Mouse (Mus musculus): Measurements from ENCODE around the gene Gtpbp8.

The Gtpbp8 gene

DNA sequence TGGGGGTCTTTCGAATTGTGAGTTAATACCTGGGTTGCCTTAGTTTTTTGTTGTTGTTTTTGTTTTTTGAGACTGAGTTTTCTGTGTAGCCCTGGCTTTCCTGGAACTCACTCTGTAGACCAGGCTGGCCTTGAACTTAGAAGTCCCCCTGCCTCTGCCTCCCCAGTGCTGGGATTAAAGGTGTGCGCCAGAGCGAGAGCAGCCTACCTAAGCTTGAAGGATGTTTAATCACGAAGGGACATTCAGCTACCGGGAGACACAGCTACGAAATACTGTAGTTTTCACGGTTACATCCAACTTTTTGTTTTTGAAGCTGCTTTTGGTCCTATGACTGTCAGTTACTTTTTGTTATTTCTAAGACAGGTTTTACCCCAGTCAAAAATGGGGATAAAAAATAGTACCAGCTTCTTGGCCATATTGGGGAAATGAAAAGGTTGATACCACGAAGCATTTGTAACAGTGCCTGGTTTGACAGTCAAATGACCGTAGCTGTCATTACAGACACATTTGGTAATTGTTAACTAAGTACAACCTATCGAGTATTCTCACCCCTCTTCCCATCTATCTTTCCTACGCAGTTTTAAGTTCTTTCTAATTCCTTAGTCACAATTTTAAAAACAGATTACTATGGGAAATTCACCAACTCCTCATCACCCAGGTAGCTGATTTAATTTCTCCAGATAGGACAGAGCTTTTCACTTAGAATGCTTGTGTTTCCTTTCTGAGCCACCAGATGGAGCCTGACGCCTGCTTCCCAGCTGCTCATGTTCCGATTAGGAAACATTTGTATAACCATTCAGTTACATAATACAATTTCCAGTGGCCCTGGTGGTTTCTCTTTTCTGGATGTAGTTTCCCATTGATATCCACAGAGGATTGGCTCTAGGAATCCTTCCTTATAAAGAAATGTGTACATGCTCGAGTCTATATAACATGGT is 20.6 kb downstream of the Gtpbp8 start:
- DNase-seq (ENCODE audit: low read depth, low spot score): peak; percentile 58

DNA sequence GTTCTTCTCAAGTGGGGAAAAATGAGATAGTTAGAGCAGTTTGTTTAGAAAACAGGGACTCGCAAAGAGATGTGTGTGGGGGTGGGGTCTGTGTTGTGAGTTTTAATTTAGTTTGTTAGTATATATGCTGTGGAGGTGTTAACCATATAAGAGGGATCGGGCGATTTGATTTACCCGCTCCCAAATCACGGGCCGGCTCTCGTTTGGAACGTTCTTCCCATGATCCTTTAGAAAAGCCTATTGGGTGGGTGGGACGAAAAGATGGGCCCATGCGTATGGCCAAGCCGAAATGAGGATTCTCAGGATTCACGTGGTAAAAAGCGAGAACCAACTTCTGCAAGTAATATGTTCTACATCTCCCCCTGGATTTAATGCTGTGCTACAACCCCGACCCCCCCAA is 21.3 kb downstream of the Gtpbp8 start:
- DNase-seq (ENCODE audit: low read depth, low spot score): peak; percentile 11

DNA sequence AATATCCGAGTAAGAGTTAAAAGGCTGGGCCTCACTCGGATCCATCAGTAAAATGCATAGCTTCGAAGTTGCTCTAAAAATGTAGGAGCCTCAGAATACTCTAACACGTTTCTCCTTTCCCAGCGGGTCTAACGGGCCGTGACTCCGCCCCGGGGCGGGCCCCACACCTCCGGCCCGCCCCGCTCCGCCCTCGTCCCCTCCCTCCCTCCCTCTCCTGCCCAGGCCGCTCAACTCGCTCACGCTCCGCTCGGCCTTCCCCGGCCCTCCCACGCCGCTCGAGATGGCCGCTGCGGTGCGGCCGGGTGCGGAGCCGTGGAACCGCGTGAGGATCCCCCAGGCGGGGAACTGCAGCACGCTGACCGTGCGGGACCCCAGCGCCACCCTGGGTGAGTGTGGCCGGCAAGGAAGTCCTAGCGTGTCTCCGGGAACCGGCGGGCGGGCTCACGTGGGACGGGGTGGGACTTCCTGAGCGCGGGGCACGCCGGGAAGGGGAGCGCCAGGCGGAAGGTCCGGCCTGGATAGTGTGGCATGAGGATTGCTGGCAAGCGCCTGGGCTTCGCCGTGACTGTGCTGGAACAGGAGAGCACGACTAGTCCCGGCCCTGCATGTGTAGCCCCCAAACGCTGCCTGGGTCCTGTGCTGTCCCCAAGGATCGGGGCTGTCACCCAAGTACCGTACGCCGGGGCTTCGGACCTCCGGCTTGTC is 21.9 kb downstream of the Gtpbp8 start, which contains the start of gene Nepro:
Gene Nepro, plus strand, starts transcription at position 219 of the 705 bp plus-strand sequence.
- peak; percentile 82 for DNase-seq (ENCODE audit: low read depth, low spot score)

DNA sequence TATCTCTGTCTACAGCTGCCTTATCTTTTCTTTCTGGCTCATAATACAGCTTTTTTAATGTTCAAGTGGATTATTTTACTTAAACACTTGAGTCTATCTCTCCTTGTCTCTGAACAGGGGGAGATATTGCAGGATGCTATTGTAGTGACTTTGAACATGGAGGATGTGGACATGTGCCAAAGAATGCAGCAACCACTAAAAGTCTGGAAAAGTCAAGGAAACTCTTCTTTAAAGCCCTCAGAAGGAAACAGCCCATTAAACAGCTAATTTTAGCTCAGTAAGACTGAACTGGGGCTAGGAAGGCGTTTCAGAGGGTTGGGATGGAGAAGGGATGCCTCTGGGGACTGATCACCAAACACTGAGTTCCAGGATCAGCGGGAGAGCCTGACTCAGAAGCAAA is 23.5 kb downstream of the Gtpbp8 start:
- DNase-seq (ENCODE audit: low read depth, low spot score): no peak

DNA sequence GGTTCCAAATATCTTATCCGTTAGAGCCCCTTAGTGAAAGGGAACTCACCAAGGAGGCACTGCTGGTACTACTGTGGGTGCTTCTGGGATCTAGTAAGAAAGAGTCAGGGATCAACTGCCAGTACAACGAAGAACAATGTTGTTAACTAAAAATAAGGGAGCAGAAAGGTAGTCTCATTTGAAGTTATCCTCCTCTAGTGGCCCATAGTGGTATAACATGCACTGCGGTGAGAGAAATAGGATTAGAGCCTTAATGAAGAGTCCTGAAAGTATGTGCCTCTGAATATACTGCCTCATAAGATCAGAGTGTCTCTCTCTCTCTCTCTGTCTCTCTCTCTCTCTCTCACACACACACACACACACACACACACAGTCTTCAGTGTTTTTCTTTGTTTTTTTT is 25.6 kb downstream of the Gtpbp8 start:
- no peak for DNase-seq (ENCODE audit: low read depth, low spot score)

DNA sequence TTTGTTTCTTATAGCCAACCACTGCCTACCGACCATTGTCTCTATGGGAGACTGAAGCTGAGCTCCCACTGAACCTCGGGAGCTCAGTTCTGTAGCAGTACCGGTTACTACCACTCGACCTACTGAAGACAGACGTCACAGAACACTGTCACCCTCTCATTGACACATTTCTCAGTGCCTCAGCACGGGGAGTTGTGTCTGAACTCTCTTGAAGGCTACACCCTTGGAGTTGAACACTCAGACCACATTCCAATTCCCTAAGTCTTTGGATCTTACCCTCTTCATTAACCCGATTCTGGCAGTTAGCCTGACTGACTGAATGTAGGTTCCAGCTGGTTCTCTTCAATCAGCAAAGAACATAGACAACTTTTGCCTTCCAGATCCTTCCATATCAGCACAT is 26.8 kb downstream of the Gtpbp8 start:
- no peak for DNase-seq (ENCODE audit: low read depth, low spot score)

DNA sequence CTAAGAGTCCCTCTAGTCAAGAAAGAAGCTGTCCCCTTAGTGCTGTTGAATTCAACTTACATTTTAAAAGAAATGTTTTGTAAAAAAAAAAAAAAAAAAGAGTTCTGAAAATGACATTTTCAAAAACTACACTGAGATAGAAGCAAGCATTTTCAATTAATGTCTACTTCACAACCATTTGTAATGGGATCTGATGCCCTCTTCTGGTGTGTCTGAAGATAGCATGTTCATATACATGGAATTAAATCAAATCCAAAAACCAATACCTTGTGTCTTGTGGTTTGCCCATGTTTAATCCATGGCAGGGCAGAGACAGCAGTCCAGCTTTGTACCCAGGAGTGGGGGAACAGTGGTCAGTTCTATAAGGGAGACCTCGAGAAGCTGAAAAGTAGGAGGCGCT is 28.3 kb downstream of the Gtpbp8 start:
- DNase-seq (ENCODE audit: low read depth, low spot score): no peak

DNA sequence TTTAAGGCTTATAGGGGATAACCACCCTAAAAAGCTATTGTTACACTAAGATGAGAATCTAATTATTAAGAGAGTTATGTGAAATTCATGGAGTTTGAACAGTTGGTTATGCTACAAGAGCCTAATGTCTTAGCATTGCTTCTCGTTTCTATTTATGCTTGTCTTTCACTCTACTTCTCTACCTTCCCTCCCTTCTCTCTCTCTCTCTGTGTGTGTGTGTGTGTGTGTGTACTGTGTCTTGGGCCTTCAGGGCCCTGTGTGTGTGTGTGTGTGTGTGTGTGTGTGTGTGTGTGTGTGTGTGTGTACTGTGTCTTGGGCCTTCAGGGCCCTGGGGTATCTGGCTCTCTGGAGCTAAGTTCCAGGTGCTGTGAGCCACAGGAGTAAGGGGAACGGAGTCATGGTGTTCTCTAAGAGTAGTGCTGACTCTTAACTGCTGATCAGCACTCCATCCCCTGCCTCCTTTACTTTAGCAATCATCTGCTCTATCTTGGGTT is 29.0 kb downstream of the Gtpbp8 start:
- no peak for DNase-seq (ENCODE audit: low read depth, low spot score)

DNA sequence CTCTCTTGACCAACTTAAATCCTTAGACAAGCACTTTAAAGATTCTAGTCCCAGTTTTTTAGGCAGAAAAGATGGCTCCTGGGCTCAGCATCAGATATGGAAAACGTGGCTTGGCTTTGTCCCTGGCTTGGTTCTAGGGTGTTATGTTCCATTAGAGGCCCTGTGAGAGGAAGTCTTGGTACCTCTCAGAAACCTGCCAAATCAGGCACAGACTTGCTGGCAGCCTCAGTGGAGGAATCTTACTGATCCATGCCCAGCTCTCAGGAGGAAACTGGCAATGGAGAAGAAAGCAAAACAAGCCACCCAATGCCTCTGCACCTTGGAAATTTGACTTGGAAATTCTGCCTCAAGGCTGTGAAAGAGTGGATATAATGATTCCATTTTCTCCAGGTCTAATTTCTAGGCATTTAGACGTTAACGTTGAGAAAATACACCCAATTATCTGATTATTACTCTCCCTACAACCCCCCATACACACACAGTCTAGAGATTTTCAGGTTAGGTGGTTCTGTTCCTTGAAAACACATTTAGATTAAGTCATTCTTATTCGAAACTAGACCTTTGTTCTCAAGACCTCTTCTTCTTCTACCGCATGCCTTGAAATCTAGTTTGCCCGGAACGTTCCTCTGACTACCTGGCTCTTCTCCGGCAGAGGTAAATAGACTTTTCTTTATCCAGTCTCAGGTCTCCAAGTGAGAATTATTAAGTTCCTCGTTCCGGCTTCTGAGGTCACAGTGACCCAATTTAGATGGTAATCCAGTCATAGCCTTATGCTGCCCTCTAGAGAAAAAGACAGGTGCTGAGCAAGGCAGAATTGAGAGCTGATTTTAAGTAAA is 29.6 kb downstream of the Gtpbp8 start:
- DNase-seq (ENCODE audit: low read depth, low spot score): peak; percentile 59

DNA sequence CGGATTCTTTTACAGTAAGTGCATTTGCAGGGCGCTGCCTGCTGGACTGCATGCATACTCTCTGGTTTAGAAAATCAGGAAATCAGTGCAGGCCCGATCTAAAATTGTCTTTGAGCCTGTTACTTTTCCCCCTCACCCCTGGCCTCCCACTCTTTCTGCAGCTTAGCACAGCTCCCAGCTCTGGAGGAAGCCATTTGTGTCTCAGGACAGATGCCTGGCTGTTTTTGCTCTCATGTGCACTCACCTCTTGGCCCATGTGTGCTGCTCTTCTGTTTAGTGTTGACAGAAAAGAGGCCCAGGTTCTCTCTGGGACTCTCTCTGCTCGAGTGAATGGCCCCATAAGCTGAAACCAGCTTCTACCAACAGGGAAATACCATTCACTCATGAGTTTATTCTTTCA is 42.7 kb downstream of the Gtpbp8 start:
- no peak for DNase-seq (ENCODE audit: low read depth, low spot score)

DNA sequence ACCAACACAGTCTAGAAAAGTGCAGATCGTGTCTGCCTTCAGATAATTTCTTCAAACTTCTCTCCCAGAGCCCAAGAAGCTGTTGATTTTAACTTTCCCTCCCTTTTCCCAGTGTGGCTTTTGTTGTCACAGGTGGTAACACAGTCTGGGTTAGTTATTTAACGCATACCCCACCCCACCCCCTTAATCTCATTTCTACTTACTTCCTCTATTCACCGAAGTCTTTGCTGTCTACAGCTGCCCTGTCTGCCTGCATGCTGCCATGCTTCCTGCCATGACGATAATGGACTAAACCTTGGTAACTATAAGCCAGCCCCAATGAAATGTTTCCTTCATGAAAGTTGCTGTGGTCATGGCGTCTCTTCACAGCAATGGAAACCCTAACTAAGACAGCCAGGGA is 43.9 kb downstream of the Gtpbp8 start:
- no peak for DNase-seq (ENCODE audit: low read depth, low spot score)

DNA sequence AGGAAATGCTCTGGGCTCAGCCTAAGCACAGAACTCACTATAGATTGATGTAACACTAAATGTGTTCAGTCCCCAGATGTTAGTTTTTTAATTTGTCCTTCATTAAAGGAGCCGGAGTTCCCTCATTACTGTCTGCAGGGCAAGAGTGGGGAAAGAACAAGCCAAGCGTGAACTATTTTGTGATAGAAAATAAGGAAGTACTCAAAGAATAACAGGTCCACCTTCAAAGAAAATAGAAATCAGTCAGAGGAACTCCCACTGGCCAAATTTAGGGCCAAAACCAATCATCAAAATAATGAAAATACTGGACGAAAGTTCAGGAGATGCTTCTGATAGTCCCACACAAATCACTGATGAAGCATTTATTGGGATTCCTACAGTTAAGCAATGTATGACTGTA is 45.0 kb downstream of the Gtpbp8 start:
- DNase-seq (ENCODE audit: low read depth, low spot score): no peak

DNA sequence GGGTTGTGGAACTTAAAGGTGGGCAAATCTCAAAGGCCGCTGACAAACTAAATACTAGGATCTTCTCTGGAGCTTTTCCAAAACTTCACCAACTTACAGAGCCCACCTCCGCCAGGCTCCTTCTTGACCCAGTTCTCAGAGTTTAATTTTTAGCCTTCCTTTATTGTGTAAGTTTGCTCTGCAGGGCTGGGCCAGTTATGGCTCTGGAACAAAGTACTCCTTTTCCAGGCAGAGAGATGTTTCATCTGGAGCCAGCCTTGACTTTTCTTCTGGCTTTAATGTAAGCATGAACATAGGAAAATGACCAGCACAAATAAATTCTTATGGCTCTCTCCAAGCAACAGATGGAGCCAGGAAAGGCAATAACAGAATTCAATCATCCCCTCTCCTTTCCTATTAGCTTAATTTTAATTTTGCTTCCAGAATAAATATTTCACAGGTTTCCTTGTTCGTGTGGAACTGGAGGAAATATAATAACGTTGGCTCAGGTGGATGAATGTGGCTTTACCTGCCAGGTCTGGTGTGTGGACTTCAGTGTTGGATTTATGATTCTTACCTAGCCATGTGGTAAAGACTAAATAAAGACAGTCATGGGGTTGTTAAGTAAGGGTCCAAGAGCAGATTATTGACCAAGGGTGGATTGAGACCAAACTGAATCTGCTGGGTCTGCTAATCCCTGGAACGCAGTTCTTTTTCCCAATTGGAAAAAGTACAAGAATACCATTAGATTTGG is 48.5 kb downstream of the Gtpbp8 start:
- DNase-seq (ENCODE audit: low read depth, low spot score): no peak

DNA sequence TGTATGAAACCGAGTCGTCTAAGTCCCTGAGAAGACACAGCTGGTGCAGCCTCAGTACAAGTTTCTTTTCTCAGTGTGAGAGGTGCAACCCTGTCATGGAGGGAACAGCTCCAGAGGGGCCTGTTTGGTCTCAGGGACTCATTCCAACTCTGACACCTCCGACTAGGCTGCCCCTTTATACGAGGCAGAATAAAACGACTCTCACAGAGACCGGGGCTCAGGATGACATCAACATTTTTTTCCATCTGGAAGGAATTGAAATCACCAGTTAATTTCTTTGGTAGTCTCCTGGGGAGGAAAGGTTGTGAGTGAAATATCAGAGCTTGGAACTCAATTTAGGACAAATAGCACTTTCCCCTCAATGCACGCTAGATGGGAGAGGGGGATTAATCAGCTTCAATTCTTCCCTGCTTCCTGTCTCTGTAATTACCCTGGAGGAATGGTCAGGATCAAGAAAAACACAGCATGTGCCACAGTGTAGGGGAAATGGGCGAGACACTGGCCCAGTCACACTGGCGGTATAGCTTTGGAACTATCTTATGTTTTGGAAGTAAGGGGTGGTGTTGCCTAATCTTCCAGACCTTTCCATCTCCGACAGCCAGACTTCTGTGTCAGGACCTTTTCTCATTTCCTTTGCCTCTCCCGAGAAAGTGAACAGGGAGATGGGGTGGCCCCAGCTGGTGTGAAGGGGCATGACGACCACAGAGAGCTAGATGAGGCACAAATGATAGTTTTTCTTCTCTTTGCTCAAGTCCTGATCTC is 50.1 kb downstream of the Gtpbp8 start:
- DNase-seq (ENCODE audit: low read depth, low spot score): no peak

DNA sequence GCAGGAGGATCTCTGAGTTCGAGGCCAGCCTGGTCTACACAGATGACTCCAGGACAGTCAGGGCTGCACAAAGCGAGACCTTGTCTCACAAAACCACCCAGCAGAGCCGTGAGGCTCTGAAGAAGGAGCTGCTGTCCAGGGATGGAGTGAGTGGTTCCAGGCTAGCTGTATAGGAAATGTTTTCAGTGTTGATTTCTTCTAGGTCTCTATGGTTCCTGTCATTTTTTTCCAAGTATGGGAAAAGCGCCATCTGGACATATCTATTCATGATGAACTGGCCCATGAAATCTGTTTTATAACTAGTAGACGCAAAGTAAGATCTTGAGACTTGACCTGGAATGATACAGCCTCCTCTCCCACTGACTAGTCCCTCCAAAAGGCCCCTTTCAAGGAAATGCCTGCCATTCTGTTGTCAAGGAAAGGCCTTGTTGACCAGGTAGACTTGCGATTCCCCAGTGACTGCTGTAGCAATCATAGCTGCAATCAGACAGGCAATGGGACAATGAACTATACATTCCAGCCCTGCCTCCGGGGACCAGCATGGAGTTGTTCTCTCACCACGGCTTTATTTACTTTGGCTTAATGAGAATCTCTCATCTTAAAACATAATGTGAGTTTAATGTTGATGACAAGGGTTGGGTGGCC is 50.8 kb downstream of the Gtpbp8 start:
- no peak for DNase-seq (ENCODE audit: low read depth, low spot score)

DNA sequence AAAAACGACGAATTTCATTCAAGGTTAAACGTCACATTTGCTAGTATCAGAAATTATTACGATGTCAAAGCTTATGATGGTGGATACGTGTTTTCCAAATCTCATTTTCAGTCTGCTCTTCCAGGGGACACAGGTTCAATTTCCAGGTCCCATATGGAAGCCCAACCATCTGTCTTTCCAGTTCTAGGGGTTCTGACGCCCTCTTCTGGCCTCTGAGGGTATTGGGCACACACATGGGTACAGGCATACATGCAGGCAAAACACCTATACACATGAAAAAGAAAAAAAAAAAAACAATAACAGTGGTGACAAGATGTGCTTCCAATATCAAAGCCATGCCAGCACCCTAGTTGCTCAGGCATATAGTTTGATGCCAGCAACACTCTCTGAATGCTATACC is 52.5 kb downstream of the Gtpbp8 start:
- DNase-seq (ENCODE audit: low read depth, low spot score): no peak

DNA sequence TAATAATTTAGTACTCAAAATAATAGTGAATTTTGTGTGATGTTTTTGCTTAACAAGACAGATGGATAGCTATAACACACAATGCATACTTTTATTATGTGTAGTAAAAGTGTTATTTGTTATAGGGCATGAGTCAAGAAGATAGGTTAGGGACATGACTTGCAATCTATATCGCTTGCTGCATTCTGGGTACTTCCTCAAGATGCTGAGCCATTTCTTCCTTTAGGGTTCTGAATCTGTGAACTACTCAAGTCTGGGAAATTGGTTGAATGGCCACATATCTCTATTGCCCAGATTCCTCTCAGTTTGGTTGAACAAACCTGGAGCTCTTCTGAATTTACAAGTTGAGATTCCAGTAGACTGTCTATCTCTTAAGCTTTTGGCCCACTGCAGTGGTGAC is 53.6 kb downstream of the Gtpbp8 start:
- no peak for DNase-seq (ENCODE audit: low read depth, low spot score)

DNA sequence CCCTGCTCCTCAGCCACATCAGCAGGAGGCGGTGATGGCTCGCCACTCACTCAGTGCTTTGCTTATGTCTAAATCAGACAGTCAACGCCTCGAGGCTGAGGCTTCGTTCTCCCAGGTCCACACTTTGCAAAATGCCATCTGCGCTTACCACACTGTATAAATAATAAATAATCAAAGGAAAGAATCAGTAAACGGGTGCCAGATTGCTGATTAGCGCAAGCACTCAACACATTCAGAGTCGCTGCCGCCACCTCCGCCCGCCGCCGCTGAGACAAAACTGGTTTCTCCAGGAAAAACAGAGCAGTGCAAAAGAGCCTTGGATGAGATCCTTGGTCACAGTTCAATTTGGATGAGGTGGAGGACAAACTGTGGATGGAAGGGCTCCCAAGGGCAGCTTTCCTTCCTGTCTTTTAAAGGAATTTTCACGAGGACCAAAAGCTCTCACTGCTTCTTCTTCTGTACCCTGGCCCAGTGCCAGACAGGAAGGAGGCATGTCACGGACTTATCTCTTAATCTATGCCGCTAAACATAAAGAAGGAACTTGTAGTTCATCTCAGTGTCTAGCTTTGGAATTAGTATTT is 54.5 kb downstream of the Gtpbp8 start:
- DNase-seq (ENCODE audit: low read depth, low spot score): no peak

DNA sequence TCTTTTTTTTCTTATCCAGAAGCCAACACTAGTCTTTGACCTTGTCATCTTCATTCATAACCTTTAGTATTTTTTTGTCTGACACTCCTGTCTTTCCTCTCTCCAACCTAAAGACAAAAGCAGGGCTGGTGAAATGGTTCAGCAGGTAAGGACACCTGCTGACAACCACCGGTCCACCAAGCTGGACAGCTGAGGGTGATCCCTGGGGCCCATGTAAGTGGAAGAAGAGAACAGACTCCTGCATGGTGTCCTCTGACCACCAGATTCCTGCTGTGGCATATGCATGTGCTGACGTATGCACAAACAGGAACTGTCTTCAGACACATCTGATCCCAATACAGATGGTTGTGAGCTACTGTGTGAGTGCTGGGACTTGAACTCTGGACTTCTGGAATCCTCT is 55.1 kb downstream of the Gtpbp8 start:
- DNase-seq (ENCODE audit: low read depth, low spot score): no peak

DNA sequence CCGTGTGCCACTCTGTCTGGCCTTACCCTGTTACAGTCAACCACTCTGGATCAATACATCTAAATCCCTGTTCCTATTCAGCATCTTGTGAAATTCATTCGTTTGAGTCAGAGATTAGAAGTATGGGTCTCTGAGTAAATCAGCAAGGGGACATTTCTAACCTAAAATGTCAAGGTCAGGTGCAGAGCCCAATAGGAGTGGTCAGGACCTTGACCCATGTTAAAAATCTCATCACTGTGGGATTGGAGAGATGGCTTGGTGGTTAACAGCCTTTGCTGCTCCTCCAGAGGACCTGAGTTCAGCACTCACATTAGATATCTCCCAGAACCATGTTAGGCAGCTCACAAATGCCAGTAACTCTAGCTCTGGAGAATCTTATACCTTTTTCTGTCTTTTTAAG is 55.7 kb downstream of the Gtpbp8 start:
- no peak for DNase-seq (ENCODE audit: low read depth, low spot score)

Measured in retina, adult 2 months (tissue).